Mouse (Mus musculus): ENCODE data around the gene Hoxa9.

The Hoxa9 gene

DNA sequence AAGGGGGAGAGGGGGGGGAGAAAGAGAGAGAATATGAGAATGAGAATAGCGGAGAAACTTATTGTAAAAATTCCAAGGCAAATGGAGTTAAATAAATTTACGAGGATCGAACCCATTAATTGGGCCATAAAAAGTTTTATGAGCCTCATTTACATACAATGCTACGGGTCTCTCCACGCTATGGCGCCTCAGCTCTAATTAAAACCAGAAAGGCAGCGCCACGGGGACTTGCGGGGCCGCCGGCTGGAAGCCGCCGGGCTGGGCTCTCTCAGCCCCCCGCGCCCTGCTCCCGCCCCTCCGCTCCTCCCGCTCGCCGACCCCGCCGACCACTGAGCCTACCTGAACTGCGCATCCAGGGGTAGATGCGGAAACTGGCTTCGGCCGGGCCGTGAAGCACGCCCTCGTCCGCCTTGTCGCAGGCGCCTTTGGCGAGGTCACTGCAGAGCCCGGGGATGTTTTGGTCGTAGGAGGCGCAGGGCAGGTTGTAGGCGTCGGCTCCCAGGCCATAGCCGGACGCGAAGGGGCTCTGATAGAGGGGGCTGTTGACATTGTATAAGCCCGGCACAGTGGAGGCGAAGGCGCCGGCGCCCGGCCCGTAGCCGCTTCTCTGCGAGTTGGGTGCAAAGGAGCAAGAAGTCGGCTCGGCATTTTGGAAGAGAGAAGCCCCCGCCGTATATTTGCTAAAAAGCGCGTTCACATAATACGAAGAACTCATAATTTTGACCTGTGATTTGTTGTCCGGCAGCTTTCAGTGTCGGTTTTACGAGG, 14.0 kb downstream of the Hoxa9 start:
- no peak for DNase-seq (ENCODE audit: low spot score)

- no peak for DNase-seq (ENCODE audit: low spot score)
Measured at GRCm38 (mm10) chr6:52215771-52216535, 14.9 kb downstream of the Hoxa9 start.

GRCm38 (mm10) chr6:52215070-52215469, 15.8 kb downstream of the Hoxa9 start:
- DNase-seq (ENCODE audit: low spot score): no peak

GRCm38 (mm10) chr6:52214271-52214670, 16.6 kb downstream of the Hoxa9 start:
- no peak for DNase-seq (ENCODE audit: low spot score)

GRCm38 (mm10) chr6:52213119-52213986, 17.5 kb downstream of the Hoxa9 start, which contains the start of the genes Hoxa3 and Gm28308:
Gene Hoxa3, minus strand, starts transcription at chr6:52213336.
Gene Gm28308, minus strand, starts transcription at chr6:52213339.
- DNase-seq (ENCODE audit: low spot score): no peak

- no peak for DNase-seq (ENCODE audit: low spot score)
Measured at GRCm38 (mm10) chr6:52212556-52213118, 18.3 kb downstream of the Hoxa9 start.

DNA sequence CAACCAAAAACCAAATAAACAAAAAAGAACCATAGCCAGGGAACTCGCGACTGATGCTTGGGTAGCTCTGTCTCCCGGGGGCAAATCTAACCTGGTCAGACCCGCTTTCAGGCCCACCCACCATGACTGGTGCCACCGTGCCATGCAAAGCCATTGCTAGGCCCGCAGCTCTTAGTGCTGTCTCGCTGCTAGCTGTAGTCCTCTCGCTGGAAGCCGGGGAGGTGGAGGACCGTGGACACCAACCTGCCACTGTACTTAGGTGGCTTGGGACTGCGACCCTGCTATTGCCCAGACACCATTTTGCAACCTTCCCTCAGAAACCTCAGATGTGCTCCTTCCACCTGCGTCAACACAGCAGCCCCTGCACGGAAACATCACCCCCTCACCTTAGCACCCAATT, 18.9 kb downstream of the Hoxa9 start:
- DNase-seq (ENCODE audit: low spot score): no peak

GRCm38 (mm10) chr6:52211170-52211935, 19.5 kb downstream of the Hoxa9 start:
- peak; percentile 58 for DNase-seq (ENCODE audit: low spot score)

DNA sequence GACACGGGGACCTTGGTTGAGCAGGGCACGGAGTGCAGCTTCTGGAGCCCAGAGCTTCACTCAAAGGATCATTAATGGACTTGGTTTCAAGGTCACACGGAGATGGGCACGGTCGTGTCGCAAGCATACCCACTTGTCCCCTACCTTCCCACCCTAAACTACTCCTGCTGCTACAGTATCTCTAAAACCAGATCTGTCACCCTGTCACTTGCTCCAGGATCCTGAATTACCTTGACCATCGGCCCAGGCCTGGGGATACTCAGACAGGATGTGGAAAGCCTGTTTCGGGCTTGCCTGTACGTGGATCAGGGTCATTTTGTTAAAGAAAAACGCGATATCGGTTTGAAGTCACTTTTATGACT, 21.2 kb downstream of the Hoxa9 start:
- DNase-seq (ENCODE audit: low spot score): no peak

DNA sequence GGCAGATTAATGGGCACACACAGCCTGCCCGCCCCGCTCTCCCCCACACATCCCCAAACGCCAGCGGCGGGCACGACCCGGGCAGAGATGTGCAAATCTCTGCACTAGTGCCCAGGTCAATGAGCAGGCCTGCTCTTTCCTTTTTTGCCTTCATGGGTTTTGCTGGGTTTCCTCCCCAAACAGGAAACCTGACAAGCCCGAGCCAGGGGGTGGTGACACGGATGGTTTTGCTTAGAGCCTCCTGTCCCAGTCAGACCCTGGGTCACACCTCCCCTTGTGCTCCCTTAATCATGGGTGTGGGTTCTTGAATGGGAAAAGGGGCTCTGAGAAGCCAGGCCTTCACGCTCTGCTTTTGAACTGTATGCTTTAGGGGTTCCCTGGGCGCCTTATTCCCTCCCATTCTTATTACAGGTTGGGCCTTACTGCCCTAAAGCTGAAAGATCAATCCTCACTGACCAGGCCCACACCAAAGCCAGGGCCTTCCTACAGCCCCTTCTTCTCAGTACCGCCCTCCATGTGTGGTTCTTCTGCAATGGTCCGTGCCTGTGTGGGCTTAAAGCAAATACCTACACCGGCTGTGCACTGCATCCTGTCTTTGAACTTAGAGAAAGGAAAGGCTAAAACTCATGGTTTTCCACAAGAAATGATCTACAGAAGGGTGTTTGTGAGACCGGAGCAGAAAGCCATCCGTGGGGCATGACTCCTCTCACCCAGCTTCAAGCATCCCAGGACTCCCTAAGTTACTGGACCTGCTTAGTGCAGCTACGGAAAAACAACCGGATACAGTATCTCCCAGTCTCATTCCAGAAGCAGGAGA, 21.8 kb downstream of the Hoxa9 start:
- no peak for DNase-seq (ENCODE audit: low spot score)

GRCm38 (mm10) chr6:52208072-52208867, 22.6 kb downstream of the Hoxa9 start, which contains the start of gene Hoxa6:
Gene Hoxa6, minus strand, starts transcription at chr6:52208722.
- DNase-seq (ENCODE audit: low spot score): no peak

GRCm38 (mm10) chr6:52207684-52207976, 23.3 kb downstream of the Hoxa9 start:
- no peak for DNase-seq (ENCODE audit: low spot score)

GRCm38 (mm10) chr6:52206882-52207683, 23.8 kb downstream of the Hoxa9 start:
- no peak for DNase-seq (ENCODE audit: low spot score)

DNA sequence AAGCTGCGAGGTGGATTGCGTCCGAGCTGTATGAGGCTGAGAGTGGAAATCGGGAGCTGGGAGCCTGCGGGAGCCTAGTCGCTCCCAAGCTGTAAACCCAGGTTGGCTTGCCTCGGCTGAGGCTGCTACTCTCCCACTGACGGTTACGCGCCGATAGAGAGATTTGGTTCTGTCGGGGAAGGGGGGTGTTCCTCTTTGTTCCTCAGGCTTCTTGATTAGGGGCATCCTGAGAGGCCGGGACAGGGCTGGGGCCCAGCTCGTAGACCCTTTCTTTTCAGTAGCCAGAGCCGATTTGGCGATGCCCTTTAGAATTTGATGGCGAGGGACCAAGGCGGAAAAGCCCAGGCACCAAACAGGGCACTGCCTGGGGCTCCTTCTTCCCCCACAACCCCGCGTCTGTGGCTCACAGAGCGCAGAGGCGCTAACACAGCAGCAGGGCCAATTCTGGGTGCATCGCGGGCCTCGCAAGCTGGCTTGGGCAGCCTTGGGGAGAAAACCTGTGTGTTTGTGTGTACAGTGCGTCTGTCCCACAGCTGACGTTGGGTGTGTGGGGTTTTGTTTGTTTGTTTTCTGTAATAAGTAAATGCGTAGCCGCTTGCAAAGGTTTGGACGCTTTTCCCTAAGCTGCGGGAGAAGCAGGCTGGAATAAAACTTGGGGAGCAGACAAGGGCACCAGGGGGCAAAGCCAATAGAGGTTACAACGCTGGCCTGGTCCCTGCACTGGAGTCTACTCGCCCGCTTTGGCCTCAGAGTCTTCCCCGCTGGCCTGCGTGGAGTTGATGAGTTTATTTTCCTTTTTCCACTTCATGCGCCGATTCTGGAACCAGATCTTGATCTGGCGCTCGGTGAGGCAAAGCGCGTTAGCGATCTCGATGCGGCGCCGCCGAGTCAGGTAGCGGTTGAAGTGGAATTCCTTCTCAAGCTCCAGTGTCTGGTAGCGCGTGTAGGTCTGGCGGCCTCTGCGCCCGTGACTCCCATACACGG, 25.0 kb downstream of the Hoxa9 start:
- no peak for DNase-seq (ENCODE audit: low spot score)

- DNase-seq (ENCODE audit: low spot score): no peak
Measured at GRCm38 (mm10) chr6:52205221-52205620, 25.7 kb downstream of the Hoxa9 start.

GRCm38 (mm10) chr6:52204050-52204752, 26.7 kb downstream of the Hoxa9 start, which contains the start of gene Hoxa5:
Gene Hoxa5, minus strand, starts transcription at chr6:52204587.
- DNase-seq (ENCODE audit: low spot score): peak; percentile 62

Data from MN1 (cell line).